Mouse (Mus musculus): ENCODE measurements at regions not wholly inside any gene's neighbourhood (a gene's known extent, or its start where the extent isn't known, plus 50 kb on each side); places are given as distances from the start of the nearest gene placed in this dataset.
A peak's percentile ranks its signal among the peaks of the same experiment; 100 is the strongest.

- H3K4me1 ChIP-seq (ENCODE audit: control insufficient read depth, insufficient read depth, low read length): peaks cover 28% of the 10 kb centered on the region
- no peak overlapping the region for H3K27ac ChIP-seq (ENCODE audit: insufficient read depth, low read depth, low read length)
- TF ChIP-seq POLR2A (IDR thresholded peaks at IDR 0.05; ENCODE audit: borderline replicate concordance, low read depth, low read length) (no peak), CTCF (IDR thresholded peaks at IDR 0.05; ENCODE audit: low read depth, low read length) (no peak)
- no peak overlapping the region for H3K4me3 ChIP-seq (ENCODE audit: insufficient read depth, low read length)
These were observed 123.8 kb upstream of the Id2 start for GRCm38 (mm10) chr12:25220780-25221106.

GRCm38 (mm10) chr12:25220096-25220779, 123.3 kb upstream of the Id2 start:
- H3K4me1 ChIP-seq (ENCODE audit: control insufficient read depth, insufficient read depth, low read length): peaks cover 33% of the 10 kb centered on the region
- no peak overlapping the region for H3K27ac ChIP-seq (ENCODE audit: insufficient read depth, low read depth, low read length)
- no peak for TF ChIP-seq POLR2A (IDR thresholded peaks at IDR 0.05; ENCODE audit: borderline replicate concordance, low read depth, low read length)
- TF ChIP-seq CTCF (IDR thresholded peaks at IDR 0.05; ENCODE audit: low read depth, low read length): no peak
- no peak overlapping the region for H3K4me3 ChIP-seq (ENCODE audit: insufficient read depth, low read length)

GRCm38 (mm10) chr12:25219546-25219945, 122.6 kb upstream of the Id2 start:
- TF ChIP-seq POLR2A (IDR thresholded peaks at IDR 0.05; ENCODE audit: borderline replicate concordance, low read depth, low read length) (no peak), CTCF (IDR thresholded peaks at IDR 0.05; ENCODE audit: low read depth, low read length) (no peak)
- H3K4me3 ChIP-seq (ENCODE audit: insufficient read depth, low read length): no peak overlapping the region
- H3K4me1 ChIP-seq (ENCODE audit: control insufficient read depth, insufficient read depth, low read length): peaks cover 40% of the 10 kb centered on the region
- no peak overlapping the region for H3K27ac ChIP-seq (ENCODE audit: insufficient read depth, low read depth, low read length)

GRCm38 (mm10) chr12:25216792-25217516, 120.0 kb upstream of the Id2 start:
- Histone ChIP-seq H3K27ac (ENCODE audit: insufficient read depth, low read depth, low read length) (no peak overlapping the region), H3K4me3 (ENCODE audit: insufficient read depth, low read length) (no peak overlapping the region), H3K4me1 (ENCODE audit: control insufficient read depth, insufficient read depth, low read length) (peaks cover 39% of the 10 kb centered on the region)
- TF ChIP-seq CTCF (IDR thresholded peaks at IDR 0.05; ENCODE audit: low read depth, low read length) (no peak), POLR2A (IDR thresholded peaks at IDR 0.05; ENCODE audit: borderline replicate concordance, low read depth, low read length) (no peak)

- Histone ChIP-seq H3K27ac (ENCODE audit: insufficient read depth, low read depth, low read length) (no peak overlapping the region), H3K4me3 (ENCODE audit: insufficient read depth, low read length) (no peak overlapping the region), H3K4me1 (ENCODE audit: control insufficient read depth, insufficient read depth, low read length) (peaks cover 39% of the 10 kb centered on the region)
- TF ChIP-seq CTCF (IDR thresholded peaks at IDR 0.05; ENCODE audit: low read depth, low read length) (no peak), POLR2A (IDR thresholded peaks at IDR 0.05; ENCODE audit: borderline replicate concordance, low read depth, low read length) (no peak)
These were observed 118.3 kb upstream of the Id2 start for GRCm38 (mm10) chr12:25215266-25215665.

- peaks cover 50% of the 10 kb centered on the region for H3K4me1 ChIP-seq (ENCODE audit: control insufficient read depth, insufficient read depth, low read length)
- H3K27ac ChIP-seq (ENCODE audit: insufficient read depth, low read depth, low read length): peak overlapping the region; percentile 89
- 0 out of 2 replicates have a peak overlapping the region, but pooled peaks have one; percentile 12 for H3K4me3 ChIP-seq (ENCODE audit: insufficient read depth, low read length)
- TF ChIP-seq POLR2A (IDR thresholded peaks at IDR 0.05; ENCODE audit: borderline replicate concordance, low read depth, low read length): no peak
- TF ChIP-seq CTCF (IDR thresholded peaks at IDR 0.05; ENCODE audit: low read depth, low read length): no peak
These were observed 117.0 kb upstream of the Id2 start for GRCm38 (mm10) chr12:25213782-25214478.

- no peak for TF ChIP-seq POLR2A (IDR thresholded peaks at IDR 0.05; ENCODE audit: borderline replicate concordance, low read depth, low read length)
- no peak for TF ChIP-seq CTCF (IDR thresholded peaks at IDR 0.05; ENCODE audit: low read depth, low read length)
- H3K4me1 ChIP-seq (ENCODE audit: control insufficient read depth, insufficient read depth, low read length): peaks cover 54% of the 10 kb centered on the region
- H3K27ac ChIP-seq (ENCODE audit: insufficient read depth, low read depth, low read length): no peak overlapping the region
- no peak overlapping the region for H3K4me3 ChIP-seq (ENCODE audit: insufficient read depth, low read length)
These were observed 114.4 kb upstream of the Id2 start for GRCm38 (mm10) chr12:25211331-25211730.

GRCm38 (mm10) chr12:25210597-25210996, 113.7 kb upstream of the Id2 start:
- Histone ChIP-seq H3K27ac (ENCODE audit: insufficient read depth, low read depth, low read length) (no peak overlapping the region), H3K4me3 (ENCODE audit: insufficient read depth, low read length) (no peak overlapping the region), H3K4me1 (ENCODE audit: control insufficient read depth, insufficient read depth, low read length) (peaks cover 52% of the 10 kb centered on the region)
- no peak for TF ChIP-seq CTCF (IDR thresholded peaks at IDR 0.05; ENCODE audit: low read depth, low read length)

- TF ChIP-seq POLR2A (IDR thresholded peaks at IDR 0.05; ENCODE audit: borderline replicate concordance, low read depth, low read length) (no peak), CTCF (IDR thresholded peaks at IDR 0.05; ENCODE audit: low read depth, low read length) (no peak)
- Histone ChIP-seq H3K27ac (ENCODE audit: insufficient read depth, low read depth, low read length) (peak overlapping the region; percentile 78), H3K4me3 (ENCODE audit: insufficient read depth, low read length) (no peak overlapping the region), H3K4me1 (ENCODE audit: control insufficient read depth, insufficient read depth, low read length) (peaks cover 43% of the 10 kb centered on the region)
These were observed 112.4 kb upstream of the Id2 start for GRCm38 (mm10) chr12:25209333-25209728.

Measured in bone marrow macrophage, adult 2 months (primary cell).